9 mouse cellular contexts compared by ENCODE assay signal in genomic region chr11:100298274-100299036, GRCm38 (mm10). TPM values are rescaled to one million over a fixed set of nuclear protein-coding genes. Genes with fewer than 3 reads are reported as not detected.
A peak's percentile ranks its signal among the peaks of the same experiment; 100 is the strongest.
DNase-seq lines count a peak whose midpoint lies in the region; ATAC-seq lines count a peak whose summit lies in the region.
"Had no signal": no experiment of that assay in that cellular context is flagged by ENCODE, and none has a peak within 500 bp of the region (broad histone marks: within the 10 kb centered on the region; RNA-seq: fewer than 3 reads in every experiment).

No protein-coding gene starts in this region.

- H3K36me3 ChIP-seq in forebrain, embryonic 11.5 days (ENCODE audit: control insufficient read depth, insufficient read depth, low read length), result no peaks in the 10 kb centered on the region
- H3K36me3 ChIP-seq in heart, embryonic 16.5 days (ENCODE audit: control insufficient read depth, insufficient read depth), result no peaks in the 10 kb centered on the region
- no peaks in the 10 kb centered on the region for H3K36me3 ChIP-seq in neural tube, embryonic 15.5 days

- no peak overlapping the region for H3K4me3 ChIP-seq in forebrain, embryonic 11.5 days (ENCODE audit: low read depth, low read length)
- peak overlapping the region; percentile 16 for H3K4me3 ChIP-seq in heart, embryonic 16.5 days (ENCODE audit: low read length)
- peak overlapping the region; percentile 20 for H3K4me3 ChIP-seq in neural tube, embryonic 15.5 days (replicated peaks)

- H3K9me3 ChIP-seq in forebrain, embryonic 11.5 days (ENCODE audit: control insufficient read depth, low read length), result no peaks in the 10 kb centered on the region
- no peaks in the 10 kb centered on the region for H3K9me3 ChIP-seq in heart, embryonic 16.5 days (replicated peaks; ENCODE audit: control insufficient read depth, low read length)
- H3K9me3 ChIP-seq in neural tube, embryonic 15.5 days (replicated peaks), result no peaks in the 10 kb centered on the region

- no peak overlapping the region for H3K9ac ChIP-seq in forebrain, embryonic 11.5 days (ENCODE audit: low read length)
- no peak overlapping the region for H3K9ac ChIP-seq in heart, embryonic 16.5 days (ENCODE audit: low read length)
- H3K9ac ChIP-seq in neural tube, embryonic 15.5 days (replicated peaks), result no peak overlapping the region

- 20% methylated on average over 18 of the region's 18 CpGs for WGBS in forebrain, embryonic 11.5 days
- WGBS in heart, embryonic 16.5 days, result 15% methylated on average over 18 of the region's 18 CpGs
- 27% methylated on average over 18 of the region's 18 CpGs for WGBS in neural tube, embryonic 15.5 days

- peak; percentile 78 to 86 for DNase-seq in CD8-positive naive resting alpha-beta T cell, adult 2 months (ENCODE audit: low read depth in 2 of 2, low spot score in 2 of 2)
- DNase-seq in c-Kit-positive CD71-positive TER-119-negative erythroid progenitor cells, embryonic 14.5 days (ENCODE audit: low read depth), result peak; percentile 63
- peak; percentile 93 for DNase-seq in forebrain, embryonic 11.5 days (ENCODE audit: low spot score)
- peak; percentile 80 to 92 for DNase-seq in kidney, postnatal 25 days
- peak; percentile 74 to 80 for DNase-seq in lung, adult 18-20 months
- DNase-seq in thymus, adult 18-20 months, result peak; percentile 41

- no peak overlapping the region for H3K27ac ChIP-seq in forebrain, embryonic 11.5 days (ENCODE audit: low read depth, low read length)
- no peak overlapping the region for H3K27ac ChIP-seq in heart, embryonic 16.5 days (ENCODE audit: low read length)
- no peak overlapping the region for H3K27ac ChIP-seq in neural tube, embryonic 15.5 days (replicated peaks)

- H3K4me1 ChIP-seq in forebrain, embryonic 11.5 days (replicated peaks; ENCODE audit: control insufficient read depth, insufficient read depth, low read length), result 0 out of 2 replicates have a peak, but pooled peaks cover 3% of the 10 kb centered on the region
- peaks cover 3% of the 10 kb centered on the region; the same call in 1 of the 2 replicates for H3K4me1 ChIP-seq in heart, embryonic 16.5 days (ENCODE audit: control insufficient read depth, insufficient read depth, low read length)
- H3K4me1 ChIP-seq in neural tube, embryonic 15.5 days, result peaks cover 9% of the 10 kb centered on the region

- ATAC-seq in forebrain, embryonic 11.5 days (replicated peaks; ENCODE audit: low FRiP score), result peak; percentile 50
- ATAC-seq in heart, embryonic 16.5 days (replicated peaks; ENCODE audit: extremely low read depth, insufficient read depth, low FRiP score), result no peak
- 0 out of 2 replicates have a peak, but pooled peaks have one; percentile 45 for ATAC-seq in neural tube, embryonic 15.5 days (ENCODE audit: low FRiP score)

- H3K27me3 ChIP-seq in forebrain, embryonic 11.5 days (ENCODE audit: control insufficient read depth, insufficient read depth, low read length), result no peaks in the 10 kb centered on the region
- peaks cover 4% of the 10 kb centered on the region; the same call in 1 of the 2 replicates for H3K27me3 ChIP-seq in heart, embryonic 16.5 days (ENCODE audit: control insufficient read depth, insufficient read depth, low read length)
- no peaks in the 10 kb centered on the region for H3K27me3 ChIP-seq in neural tube, embryonic 15.5 days (replicated peaks)

- H3K4me2 ChIP-seq in forebrain, embryonic 11.5 days (ENCODE audit: low read depth, low read length, severe bottlenecking), result peak overlapping the region; percentile 32; the same call in 1 of the 2 replicates
- peak overlapping the region; percentile 57 for H3K4me2 ChIP-seq in heart, embryonic 16.5 days (ENCODE audit: low read depth, low read length)
- H3K4me2 ChIP-seq in neural tube, embryonic 15.5 days, result peak overlapping the region; percentile 46

RNA-seq across cellular contexts. Expression of gene Eif1, which starts 21.2 kb away (rescaled TPM):
- 1,675 and 1,791 TPM in 2 replicates for polyA plus RNA-seq in forebrain, embryonic 11.5 days (2014; fragmentation: Nextera tagmentation; extraction: Ambion mirVana)
- polyA plus RNA-seq in heart, embryonic 16.5 days (2015; fragmentation: Nextera tagmentation; extraction: Ambion mirVana), result 1,600 and 1,609 TPM in 2 replicates
- polyA plus RNA-seq in neural tube, embryonic 15.5 days (2015; fragmentation: Nextera tagmentation; extraction: Ambion mirVana), result 1,270 and 1,336 TPM in 2 replicates

RNA-seq across cellular contexts. Expression of gene Krt42, which starts 28.8 kb away (rescaled TPM):
- polyA plus RNA-seq in forebrain, embryonic 11.5 days (2014; fragmentation: Nextera tagmentation; extraction: Ambion mirVana), result not detected in 2 replicates
- polyA plus RNA-seq in heart, embryonic 16.5 days (2015; fragmentation: Nextera tagmentation; extraction: Ambion mirVana), result not detected in 2 replicates
- not detected in 2 replicates for polyA plus RNA-seq in neural tube, embryonic 15.5 days (2015; fragmentation: Nextera tagmentation; extraction: Ambion mirVana)
- polyA plus RNA-seq: gonadal fat pad, adult 2 months had no signal

RNA-seq across cellular contexts. Expression of gene Gast, which starts 35.8 kb away (rescaled TPM):
- 0.69 and 0.79 TPM in 2 replicates for polyA plus RNA-seq in forebrain, embryonic 11.5 days (2014; fragmentation: Nextera tagmentation; extraction: Ambion mirVana)
- not detected in 2 replicates for polyA plus RNA-seq in heart, embryonic 16.5 days (2015; fragmentation: Nextera tagmentation; extraction: Ambion mirVana)
- polyA plus RNA-seq in neural tube, embryonic 15.5 days (2015; fragmentation: Nextera tagmentation; extraction: Ambion mirVana), result 0.75 TPM in 1 of 2 replicates, not detected in the other
- polyA plus RNA-seq: gonadal fat pad, adult 2 months had no signal

RNA-seq across cellular contexts. Expression of gene Krt17, which starts 37.6 kb away (rescaled TPM):
- polyA plus RNA-seq in forebrain, embryonic 11.5 days (2014; fragmentation: Nextera tagmentation; extraction: Ambion mirVana), result not detected in 2 replicates
- polyA plus RNA-seq in heart, embryonic 16.5 days (2015; fragmentation: Nextera tagmentation; extraction: Ambion mirVana), result 26.6 and 58.5 TPM in 2 replicates
- polyA plus RNA-seq in neural tube, embryonic 15.5 days (2015; fragmentation: Nextera tagmentation; extraction: Ambion mirVana), result 0.73 and 63.9 TPM in 2 replicates

RNA-seq across cellular contexts. Expression of gene Krt16, which starts 49.8 kb away (rescaled TPM):
- not detected in 2 replicates for polyA plus RNA-seq in forebrain, embryonic 11.5 days (2014; fragmentation: Nextera tagmentation; extraction: Ambion mirVana)
- 0.24 and 0.49 TPM in 2 replicates for polyA plus RNA-seq in heart, embryonic 16.5 days (2015; fragmentation: Nextera tagmentation; extraction: Ambion mirVana)
- polyA plus RNA-seq in neural tube, embryonic 15.5 days (2015; fragmentation: Nextera tagmentation; extraction: Ambion mirVana), result 0.27 TPM in 1 of 2 replicates, not detected in the other
- polyA plus RNA-seq: gonadal fat pad, adult 2 months had no signal

Comparison
In these comparisons a context has a peak if more than half of its experiments do, and no peak if none do; other contexts are left out.
1. DNase-seq: peak in every context shown above with its lines; median percentile 93 in forebrain, embryonic 11.5 days; 86 in kidney, postnatal 25 days; 82 in CD8-positive naive resting alpha-beta T cell, adult 2 months; 77 in lung, adult 18-20 months; 63 in c-Kit-positive CD71-positive TER-119-negative erythroid progenitor cells, embryonic 14.5 days; 41 in thymus, adult 18-20 months.